Mouse (Mus musculus) T-helper 2 cell (primary cell): ENCODE data around the gene Fam187a.

Experiments used
- in situ Hi-C: fragments of 300-600 bp; cut with MboI, MseI; formaldehyde crosslinking; loops from one replicate; pipeline ENCODE4 v1.15.1; 2025; ENCODE audit warnings: high pct_unique_total_duplicates

Fam187a gene

GRCm38 (mm10) chr11:102884616-102885219 is at the start of gene Fam187a:
Gene Fam187a, plus strand, starts transcription at chr11:102885169.
- in situ Hi-C loops: no loop called here

GRCm38 (mm10) chr11:102835549-102835948 is 49.4 kb upstream of the Fam187a start, which contains the start of gene Higd1b:
Gene Higd1b, plus strand, starts transcription at chr11:102835849.
- in situ Hi-C loops: loop anchor here (10.0 kb wide), 1 partner anchor 61 kb away; no protein-coding TSS in a partner anchor

- in situ Hi-C loops: loop anchor here (10.0 kb wide), 1 partner anchor 61 kb away; no protein-coding TSS in a partner anchor
Observed at GRCm38 (mm10) chr11:102836146-102836545, 48.8 kb upstream of the Fam187a start.

GRCm38 (mm10) chr11:102837385-102837784 is 47.6 kb upstream of the Fam187a start:
- in situ Hi-C loops: loop anchor here (10.0 kb wide), 1 partner anchor 63 kb away; no protein-coding TSS in a partner anchor

- in situ Hi-C loops: loop anchor here (10.0 kb wide), 1 partner anchor 63 kb away; no protein-coding TSS in a partner anchor
Observed at GRCm38 (mm10) chr11:102838126-102838525, 46.8 kb upstream of the Fam187a start.

GRCm38 (mm10) chr11:102838616-102839150 is 46.3 kb upstream of the Fam187a start:
- in situ Hi-C loops: loop anchor here (10.0 kb wide), 1 partner anchor 64 kb away; no protein-coding TSS in a partner anchor

GRCm38 (mm10) chr11:102845926-102846325 is 39.0 kb upstream of the Fam187a start:
- in situ Hi-C loops: no loop called here

- in situ Hi-C loops: loop anchor here (5.0 kb wide), 1 partner anchor 75 kb away; no protein-coding TSS in a partner anchor
Observed at GRCm38 (mm10) chr11:102851883-102852282, 33.1 kb upstream of the Fam187a start.

GRCm38 (mm10) chr11:102853760-102854159 is 31.2 kb upstream of the Fam187a start:
- in situ Hi-C loops: loop anchor here (5.0 kb wide), 1 partner anchor 76 kb away; no protein-coding TSS in a partner anchor

GRCm38 (mm10) chr11:102855941-102856340 is 29.0 kb upstream of the Fam187a start:
- in situ Hi-C loops: no loop called here

GRCm38 (mm10) chr11:102858951-102859350 is 26.0 kb upstream of the Fam187a start:
- in situ Hi-C loops: no loop called here

GRCm38 (mm10) chr11:102859933-102860332 is 25.0 kb upstream of the Fam187a start:
- in situ Hi-C loops: no loop called here

- in situ Hi-C loops: no loop called here
Observed at GRCm38 (mm10) chr11:102864272-102864671, 20.7 kb upstream of the Fam187a start.

GRCm38 (mm10) chr11:102874801-102875334 is 10.1 kb upstream of the Fam187a start:
- in situ Hi-C loops: no loop called here

- in situ Hi-C loops: no loop called here
Observed at GRCm38 (mm10) chr11:102879558-102879957, 5.4 kb upstream of the Fam187a start.

- in situ Hi-C loops: no loop called here
Observed at GRCm38 (mm10) chr11:102880585-102881313, 4.2 kb upstream of the Fam187a start, which contains the start of the genes Eftud2 and Ccdc103. Gene Eftud2, minus strand, starts transcription at chr11:102880985. Gene Ccdc103, plus strand, starts transcription at chr11:102881204.

GRCm38 (mm10) chr11:102881314-102882198 is 3.4 kb upstream of the Fam187a start:
- in situ Hi-C loops: no loop called here

- in situ Hi-C loops: no loop called here
Observed at GRCm38 (mm10) chr11:102887433-102887832, 2.5 kb downstream of the Fam187a start.

GRCm38 (mm10) chr11:102888135-102888534 is 3.2 kb downstream of the Fam187a start:
- in situ Hi-C loops: no loop called here

- in situ Hi-C loops: loop anchor here (5.0 kb wide), 1 partner anchor 102 kb away; no protein-coding TSS in a partner anchor
Observed at GRCm38 (mm10) chr11:102890096-102890495, 5.1 kb downstream of the Fam187a start.
